Mouse (Mus musculus) mouse embryonic stem cell (cell line): ENCODE data around the gene St3gal5.

Experiments used
- in situ Hi-C, 2 experiments: fragments of 300-500 bp; cut with MboI; formaldehyde crosslinking; loops; 1 replicate in 1 of 2; 3 replicates in 1 of 2; pipeline ENCODE4 v1.14.3; 2019 to 2020; ENCODE audit warnings: low sequenced_read_pairs in 2 of 2, low pct_unique_long_range_greater_than_20kb in 1 of 2, mixed read lengths in 1 of 2; ENCODE audit not compliant: unreplicated experiment in 1 of 2

St3gal5 gene

DNA sequence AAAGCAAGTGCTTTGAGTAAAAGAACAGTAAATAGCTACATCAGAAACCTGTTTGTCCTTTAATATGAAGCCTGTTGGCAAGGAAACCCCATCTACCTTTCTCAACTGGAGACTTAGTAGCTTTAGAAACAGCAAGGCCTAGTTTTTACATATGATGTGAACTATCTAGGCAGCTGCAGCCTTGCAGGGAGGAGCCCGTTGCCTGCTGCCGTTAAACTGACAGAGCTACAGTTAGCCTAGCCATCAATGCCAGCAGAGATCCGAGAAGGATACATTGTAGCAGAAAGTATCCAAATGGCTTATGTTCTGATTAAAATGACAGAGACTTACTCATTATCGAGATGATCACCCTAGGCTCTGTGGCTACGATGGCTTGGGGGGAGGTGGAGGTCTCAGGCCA lies 25.1 kb downstream of the St3gal5 start:
- in situ Hi-C loops = no loop called here

DNA sequence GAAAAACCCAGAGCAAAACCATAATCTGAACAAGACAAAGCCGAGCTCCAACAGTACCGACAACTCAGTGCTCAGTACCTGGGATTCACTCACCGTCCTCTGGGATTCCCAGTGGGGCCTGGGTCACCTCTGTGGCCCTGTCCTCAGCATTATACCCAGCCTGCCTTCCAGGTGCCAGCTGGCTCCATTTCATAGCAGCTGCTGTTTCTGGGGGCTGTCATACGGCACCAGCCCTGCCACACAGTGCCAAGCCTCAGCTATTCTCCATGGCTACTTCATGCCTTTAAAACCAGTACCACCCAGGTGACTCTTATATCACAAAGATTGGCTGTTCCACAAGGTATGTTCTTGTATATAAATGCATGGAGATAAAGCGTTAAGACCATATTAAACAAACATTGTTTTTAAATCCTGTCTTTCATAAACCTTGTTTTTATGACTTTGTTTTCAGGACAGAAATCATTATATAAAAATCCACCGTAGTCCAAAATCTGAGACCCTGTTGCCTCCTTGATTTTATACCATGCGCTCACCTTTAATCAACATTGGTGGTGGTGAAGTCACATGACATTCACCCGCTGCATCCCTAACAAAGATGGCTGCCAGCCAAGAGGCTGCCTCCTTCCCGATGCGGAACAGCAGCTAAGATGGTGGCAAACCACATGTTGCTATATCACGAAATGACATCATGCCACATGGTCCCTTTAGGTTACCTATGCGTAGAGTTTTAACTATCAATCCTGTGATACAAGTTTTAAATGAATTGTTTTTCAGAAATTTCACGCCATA lies 27.1 kb downstream of the St3gal5 start:
- in situ Hi-C loops = no loop called here

- in situ Hi-C loops = no loop called here
Measured at GRCm38 (mm10) chr6:72126128-72126917, 28.9 kb downstream of the St3gal5 start.

DNA sequence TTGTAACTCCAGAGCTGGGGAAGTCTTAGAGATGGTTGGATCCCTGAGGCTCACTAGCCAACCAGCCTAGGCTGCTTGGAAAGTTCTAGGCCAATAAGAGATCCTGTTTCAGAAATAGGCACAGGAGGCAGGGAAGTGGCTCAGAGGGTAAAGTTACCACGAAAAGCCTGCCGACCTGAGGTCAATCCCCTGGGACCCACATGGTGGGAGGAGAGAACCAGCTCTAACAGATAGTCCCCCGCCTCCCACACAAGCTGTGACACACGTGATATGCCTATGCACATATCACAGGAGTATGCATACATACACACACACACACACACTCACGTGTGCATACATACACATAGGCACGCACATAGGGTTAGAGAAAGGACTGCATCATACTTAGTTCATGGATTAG lies 32.7 kb downstream of the St3gal5 start:
- in situ Hi-C loops = no loop called here

DNA sequence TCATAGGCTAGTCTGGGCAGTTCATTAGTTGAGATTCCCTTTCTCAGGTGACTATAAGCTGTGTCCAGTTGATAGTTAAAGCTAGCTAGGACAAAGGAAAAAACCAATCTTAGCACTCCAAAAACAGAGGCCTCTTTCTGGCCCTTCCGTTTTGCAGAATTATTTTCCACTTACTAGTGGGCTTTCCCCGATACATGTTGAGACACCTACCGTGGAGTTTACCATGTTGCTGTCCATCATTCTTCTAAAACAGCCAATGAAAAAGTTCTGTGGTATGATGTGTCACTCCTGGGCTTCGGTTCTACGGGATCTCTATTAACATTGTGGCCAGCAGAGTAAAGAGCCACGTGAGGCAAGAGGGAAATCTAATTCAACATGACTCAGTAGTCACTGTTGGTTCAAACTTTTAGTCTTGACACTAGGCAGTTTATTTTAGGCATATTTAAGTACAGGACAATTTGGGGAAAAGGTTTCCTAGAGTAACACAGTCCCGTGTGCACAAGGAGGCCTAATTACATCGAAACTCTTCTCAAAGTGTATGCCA lies 35.4 kb downstream of the St3gal5 start:
- in situ Hi-C loops = no loop called here

DNA sequence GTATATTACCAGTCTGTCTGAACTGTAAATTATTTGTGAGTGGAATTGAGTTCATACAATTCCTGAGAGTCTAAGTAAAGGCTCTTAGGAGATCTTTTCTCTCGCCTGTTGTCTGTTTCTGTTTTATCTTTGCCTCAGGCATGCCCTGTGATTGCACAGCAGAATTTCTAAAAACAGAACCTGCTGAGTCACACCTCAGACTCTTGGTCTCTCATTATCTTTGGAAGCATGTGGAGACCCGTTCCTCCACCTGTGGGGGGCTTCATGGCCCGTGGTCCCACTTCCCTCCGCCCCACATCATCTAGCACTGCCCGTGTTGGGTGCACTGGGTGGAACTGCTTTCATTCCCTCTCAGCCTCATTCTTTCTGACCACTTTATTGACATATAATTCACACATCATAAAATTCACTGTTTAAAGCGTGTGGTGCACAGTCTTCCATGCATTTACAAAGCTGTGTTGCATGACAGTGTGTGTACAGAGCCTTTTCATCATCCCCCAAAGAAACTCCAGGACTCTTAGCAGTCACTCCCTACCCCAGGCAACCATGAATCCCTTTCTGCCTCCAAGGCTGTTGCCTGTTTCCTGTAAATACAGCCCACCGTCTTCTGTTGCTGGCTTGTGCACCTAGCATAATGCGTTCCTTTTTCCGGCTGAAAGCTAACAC lies 37.6 kb downstream of the St3gal5 start:
- in situ Hi-C loops = no loop called here

GRCm38 (mm10) chr6:72136016-72136415 lies 38.6 kb downstream of the St3gal5 start:
- in situ Hi-C loops = no loop called here

DNA sequence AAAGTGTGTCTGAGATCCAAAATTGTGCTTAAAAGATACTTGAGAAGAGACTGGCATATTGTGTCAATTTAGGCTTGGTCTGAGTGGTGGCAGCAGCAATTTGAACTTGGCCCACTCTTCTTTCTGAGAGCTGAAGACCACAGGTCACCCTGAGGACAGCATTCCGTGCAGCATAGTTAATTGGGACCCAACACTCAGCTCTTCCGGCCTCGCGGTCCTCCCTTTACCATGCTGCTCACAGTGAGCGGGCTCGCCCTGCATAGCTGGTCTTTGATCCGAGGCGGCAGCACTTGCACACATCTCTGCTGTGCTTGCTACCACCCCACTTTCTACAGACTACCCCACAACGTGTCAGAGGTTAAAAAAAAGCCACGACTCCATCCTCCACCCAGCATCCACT lies 39.2 kb downstream of the St3gal5 start:
- in situ Hi-C loops = no loop called here

DNA sequence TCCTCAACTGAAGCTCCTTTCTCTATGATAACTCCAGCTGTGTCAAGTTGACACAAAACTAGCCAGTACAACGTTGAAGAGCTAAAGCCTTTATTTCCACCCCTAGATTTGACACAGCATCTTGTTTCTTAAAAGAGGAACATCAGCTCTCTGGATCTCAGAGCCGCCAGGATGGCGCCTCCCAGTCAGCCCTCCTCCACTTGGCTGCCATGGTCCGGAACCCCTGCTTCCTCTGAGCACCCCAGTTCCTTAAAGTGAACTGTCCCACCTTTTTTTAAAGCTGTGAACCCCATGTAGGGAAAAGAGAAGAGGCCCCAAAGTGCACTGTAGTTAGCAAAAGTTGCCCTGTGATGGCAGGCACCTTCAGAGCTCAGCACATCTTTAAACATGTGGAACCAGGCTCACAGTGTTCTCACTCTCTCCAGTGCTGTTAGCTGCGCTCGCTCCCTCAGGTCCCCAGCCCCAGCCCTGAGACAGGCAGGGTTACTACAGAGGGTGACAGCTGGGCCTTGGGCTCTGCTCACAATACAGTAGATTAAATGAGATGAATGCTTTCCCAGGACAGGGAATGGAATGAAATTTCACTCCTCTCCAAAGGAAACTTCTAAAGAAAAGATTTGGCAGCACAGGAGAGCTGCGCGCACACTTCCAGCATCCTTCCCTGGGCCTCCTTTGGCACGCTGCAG lies 42.3 kb downstream of the St3gal5 start:
- in situ Hi-C loops = no loop called here

- in situ Hi-C loops = no loop called here
Measured at GRCm38 (mm10) chr6:72140371-72140770, 43.0 kb downstream of the St3gal5 start.

DNA sequence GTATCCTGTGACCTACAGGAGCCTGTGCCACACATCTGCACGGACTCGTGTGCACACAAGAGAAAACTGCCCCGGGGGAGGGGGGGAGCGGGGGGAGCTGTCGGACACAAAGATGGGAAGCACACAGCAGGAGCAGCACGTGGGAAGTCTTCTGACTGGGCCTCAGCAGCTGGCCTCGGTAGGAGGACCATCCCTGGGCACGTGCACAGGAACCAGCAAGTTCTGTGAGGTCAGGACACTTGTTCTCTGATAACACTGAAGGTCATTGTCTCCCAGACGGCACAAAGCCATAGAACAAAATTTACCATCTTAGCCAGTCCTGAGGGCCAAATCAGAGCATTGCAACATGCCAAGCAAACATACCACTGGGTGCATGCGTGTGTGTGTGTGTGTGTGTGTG lies 43.8 kb downstream of the St3gal5 start:
- in situ Hi-C loops = no loop called here

GRCm38 (mm10) chr6:72142561-72142960 lies 45.2 kb downstream of the St3gal5 start:
- in situ Hi-C loops = no loop called here

GRCm38 (mm10) chr6:72144353-72144752 lies 47.0 kb downstream of the St3gal5 start:
- in situ Hi-C loops = no loop called here

DNA sequence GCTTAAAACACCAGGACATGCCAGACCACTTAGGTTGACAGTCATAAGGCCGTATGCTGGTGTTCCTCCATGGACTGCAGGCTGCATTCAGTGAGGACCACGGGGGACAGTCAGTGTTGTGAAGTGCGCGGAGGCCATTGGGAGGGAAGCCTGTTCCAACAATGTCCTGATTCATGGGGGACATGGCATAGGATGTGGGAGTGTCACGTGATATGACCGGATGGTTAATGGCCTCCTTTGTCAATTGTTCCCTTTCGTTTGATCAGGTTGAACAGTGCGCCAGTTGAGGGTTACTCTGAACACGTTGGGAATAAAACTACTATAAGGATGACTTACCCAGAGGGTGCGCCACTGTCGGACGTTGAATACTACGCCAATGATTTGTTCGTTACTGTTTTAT lies 49.4 kb downstream of the St3gal5 start:
- in situ Hi-C loops = no loop called here

GRCm38 (mm10) chr6:72148721-72149120 lies 51.3 kb downstream of the St3gal5 start:
- in situ Hi-C loops = no loop called here

GRCm38 (mm10) chr6:72149797-72150196 lies 52.4 kb downstream of the St3gal5 start:
- in situ Hi-C loops = loop anchor here in 1 of 2 experiments (25.0 kb wide), 1 partner anchor 162 kb away; no protein-coding TSS in a partner anchor

DNA sequence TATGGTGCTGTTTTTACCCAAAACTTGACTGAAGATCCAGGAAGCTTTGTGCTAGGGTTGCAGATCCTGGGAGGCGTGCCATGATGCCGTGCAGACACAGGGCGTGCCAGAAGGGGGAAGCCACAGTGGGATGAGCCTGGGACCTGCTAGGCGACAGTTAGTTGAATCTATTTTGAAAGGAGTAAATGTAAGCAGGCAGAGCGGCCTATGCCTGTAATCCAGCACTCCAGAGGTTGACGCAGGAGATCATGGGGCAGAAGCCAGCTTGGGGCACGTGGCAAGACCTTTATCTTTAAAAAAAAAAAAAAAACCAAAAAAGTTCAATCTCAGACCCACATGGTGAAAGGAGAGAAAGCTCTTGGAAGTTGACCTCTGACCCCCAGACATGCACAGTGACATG lies 55.3 kb downstream of the St3gal5 start:
- in situ Hi-C loops = loop anchor here in 1 of 2 experiments (25.0 kb wide), 1 partner anchor 165 kb away; no protein-coding TSS in a partner anchor

GRCm38 (mm10) chr6:72153455-72153854 lies 56.1 kb downstream of the St3gal5 start:
- in situ Hi-C loops = loop anchor here in 1 of 2 experiments (25.0 kb wide), 1 partner anchor 166 kb away; no protein-coding TSS in a partner anchor
